ENCODE assay signal across 8 mouse cellular contexts in the genomic region with DNA sequence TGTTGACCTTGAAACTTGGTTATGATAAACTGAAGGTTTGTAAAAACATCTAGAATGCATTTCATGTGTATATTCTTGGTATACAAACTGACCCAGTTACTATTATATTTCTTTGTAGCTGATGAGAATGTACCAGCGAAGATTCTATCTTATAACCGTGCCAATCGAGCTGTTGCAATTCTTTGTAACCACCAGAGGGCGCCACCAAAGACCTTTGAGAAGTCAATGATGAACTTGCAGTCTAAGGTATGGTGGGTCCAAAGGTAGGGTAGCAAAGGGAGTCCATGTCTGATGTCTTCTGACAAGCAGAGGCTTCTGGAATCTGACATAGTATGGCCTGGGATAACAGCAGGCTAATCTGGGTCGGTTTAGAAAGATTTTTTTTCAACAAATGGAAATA. TPM values are rescaled to one million over a fixed set of nuclear protein-coding genes. Genes with fewer than 3 reads are reported as not detected.
DNase-seq lines count a peak whose midpoint lies in the region; ATAC-seq and TF ChIP-seq lines count a peak whose summit lies in the region.

No protein-coding gene starts in this region.

- TF ChIP-seq CTCF in layer of hippocampus, adult 2 months (conservative IDR thresholded peaks at IDR 0.05): peak; percentile 85

- peaks cover 71% of the 10 kb centered on the region for H3K36me3 ChIP-seq in neural tube, embryonic 15.5 days

- H3K4me3 ChIP-seq in layer of hippocampus, adult 2 months: no peak overlapping the region
- no peak overlapping the region for H3K4me3 ChIP-seq in neural tube, embryonic 15.5 days (replicated peaks)

- no peak overlapping the region for H3K4me2 ChIP-seq in neural tube, embryonic 15.5 days

- H3K9ac ChIP-seq in neural tube, embryonic 15.5 days (replicated peaks): no peak overlapping the region

- no peak for ATAC-seq in neural tube, embryonic 15.5 days (ENCODE audit: low FRiP score)

- no peak overlapping the region for H3K27ac ChIP-seq in layer of hippocampus, adult 2 months
- no peak overlapping the region for H3K27ac ChIP-seq in neural tube, embryonic 15.5 days (replicated peaks)

- H3K4me1 ChIP-seq in neural tube, embryonic 15.5 days: no peaks in the 10 kb centered on the region

- WGBS in neural tube, embryonic 15.5 days: 76% methylated on average over 5 of the region's 5 CpGs

- peak; percentile 75 for DNase-seq in adrenal gland, postnatal 14 days
- no peak for DNase-seq in adrenal gland, adult 8-10 months
- no peak for DNase-seq in layer of hippocampus, adult 2 months (ENCODE audit: low spot score in 2 of 2)
- no peak for DNase-seq in layer of hippocampus, adult 11-12 months (ENCODE audit: low spot score)
- DNase-seq in R1 (ENCODE audit: low read depth, low spot score): peak; percentile 73
- DNase-seq in heart, postnatal 4 days: peak; percentile 62
- DNase-seq in thymus, postnatal 14 days: peak; percentile 73

- H3K9me3 ChIP-seq in neural tube, embryonic 15.5 days (replicated peaks): no peaks in the 10 kb centered on the region

- H3K27me3 ChIP-seq in neural tube, embryonic 15.5 days (replicated peaks): no peaks in the 10 kb centered on the region

RNA-seq across cellular contexts. Expression of gene Plcg1, which starts 13.8 kb away (rescaled TPM):
- total RNA-seq in adrenal gland, postnatal 14 days (2021): 69.7 and 93.2 TPM in 2 replicates
- 10 to 100 TPM; 57.8 to 92.9 (median 81.0) TPM for total RNA-seq in adrenal gland, adult 8-10 months (2022)
- 100 to 1,000 TPM; 103 to 108 TPM for total RNA-seq in layer of hippocampus, adult 2 months (2021)
- total RNA-seq in heart, postnatal 4 days (2021): 10 to 100 TPM; 92.0 to 93.6 TPM
- polyA plus RNA-seq in neural tube, embryonic 15.5 days (2015; fragmentation: Nextera tagmentation; extraction: Ambion mirVana): 47.2 and 49.5 TPM in 2 replicates

Comparison
In these comparisons a context has a peak if more than half of its experiments do, and no peak if none do; other contexts are left out.
1. DNase-seq: peak in adrenal gland, postnatal 14 days (single experiment), R1 (single experiment), heart, postnatal 4 days (single experiment) and thymus, postnatal 14 days (single experiment); none in adrenal gland, adult 8-10 months (single experiment), layer of hippocampus, adult 2 months (0 of 2) and layer of hippocampus, adult 11-12 months (single experiment).